Mouse (Mus musculus): ENCODE results near the gene Rab25. TPM values are rescaled to one million over a fixed set of nuclear protein-coding genes. Genes with fewer than 3 reads are reported as not detected.

Gene Rab25
- 0.27 and 0.47 TPM in 2 replicates for polyA plus RNA-seq (2012; rRNA removed)

GRCm38 (mm10) chr3:88548180-88548917 is at the start of gene Rab25:
TSS of gene Rab25 (minus strand) at chr3:88548300.

GRCm38 (mm10) chr3:88575540-88575939 is 27.4 kb upstream of the Rab25 start, which contains the start of gene Ssr2:
TSS of gene Ssr2 (plus strand) at chr3:88575876.

GRCm38 (mm10) chr3:88553525-88553879 is 5.4 kb upstream of the Rab25 start, which contains the start of gene Ubqln4:
TSS of gene Ubqln4 (plus strand) at chr3:88553758.

GRCm38 (mm10) chr3:88552676-88553524 is 4.8 kb upstream of the Rab25 start, which contains the start of gene Lamtor2:
TSS of gene Lamtor2 (minus strand) at chr3:88553074.

GRCm38 (mm10) chr3:88532299-88532674 is 15.8 kb downstream of the Rab25 start, which contains the start of gene Mex3a:
TSS of gene Mex3a (plus strand) at chr3:88532395.

GRCm38 (mm10) chr3:88509692-88510420 is 38.2 kb downstream of the Rab25 start, which contains the start of gene Lmna:
TSS of gene Lmna (minus strand) at chr3:88509956.

Other genes starting within 250 kb of the Rab25 start
- 54.1 and 56.2 TPM in 2 replicates for gene Glmp, start 223.3 kb downstream of the Rab25 start, polyA plus RNA-seq (2012; rRNA removed)
- 0.82 and 0.94 TPM in 2 replicates for gene Tmem79, start 212.2 kb downstream of the Rab25 start, polyA plus RNA-seq (2012; rRNA removed)
- gene Smg5, start 212.0 kb downstream of the Rab25 start, polyA plus RNA-seq (2012; rRNA removed) = 90.2 and 90.7 TPM in 2 replicates
- 3.1 and 3.4 TPM in 2 replicates for gene Paqr6, start 183.7 kb downstream of the Rab25 start, polyA plus RNA-seq (2012; rRNA removed)
- gene Bglap3, start 175.6 kb downstream of the Rab25 start, polyA plus RNA-seq (2012; rRNA removed) = 0.09 and 0.15 TPM in 2 replicates
- 1.0 and 7.1 TPM in 2 replicates for gene Bglap2, start 169.6 kb downstream of the Rab25 start, polyA plus RNA-seq (2012; rRNA removed)
- 0.56 and 7.4 TPM in 2 replicates for gene Bglap, start 163.8 kb downstream of the Rab25 start, polyA plus RNA-seq (2012; rRNA removed)
- gene Pmf1, start 138.0 kb downstream of the Rab25 start, polyA plus RNA-seq (2012; rRNA removed) = 21.8 and 23.7 TPM in 2 replicates
- gene Slc25a44, start 123.2 kb downstream of the Rab25 start, polyA plus RNA-seq (2012; rRNA removed) = 41.3 and 42.5 TPM in 2 replicates
- 54.7 and 57.7 TPM in 2 replicates for gene Sema4a, start 87.1 kb downstream of the Rab25 start, polyA plus RNA-seq (2012; rRNA removed)
- 40.9 and 46.3 TPM in 2 replicates for gene Lmna, start 38.3 kb downstream of the Rab25 start, polyA plus RNA-seq (2012; rRNA removed)
- gene Mex3a, start 15.9 kb downstream of the Rab25 start, polyA plus RNA-seq (2012; rRNA removed) = 54.4 and 59.6 TPM in 2 replicates
- 149 and 155 TPM in 2 replicates for gene Lamtor2, start 4.8 kb upstream of the Rab25 start, polyA plus RNA-seq (2012; rRNA removed)
- gene Ubqln4, start 5.5 kb upstream of the Rab25 start, polyA plus RNA-seq (2012; rRNA removed) = 89.7 and 95.0 TPM in 2 replicates
- gene Ssr2, start 27.6 kb upstream of the Rab25 start, polyA plus RNA-seq (2012; rRNA removed) = 175 and 179 TPM in 2 replicates
- gene Arhgef2, start 57.7 kb upstream of the Rab25 start, polyA plus RNA-seq (2012; rRNA removed) = 74.7 and 92.8 TPM in 2 replicates
- gene Rxfp4, start 104.8 kb upstream of the Rab25 start, polyA plus RNA-seq (2012; rRNA removed) = not detected in 2 replicates
- 117 and 121 TPM in 2 replicates for gene Khdc4, start 137.5 kb upstream of the Rab25 start, polyA plus RNA-seq (2012; rRNA removed)
- gene Rit1, start 168.5 kb upstream of the Rab25 start, polyA plus RNA-seq (2012; rRNA removed) = 51.1 and 57.4 TPM in 2 replicates
- 174 and 175 TPM in 2 replicates for gene Syt11, start 226.9 kb upstream of the Rab25 start, polyA plus RNA-seq (2012; rRNA removed)